Mouse (Mus musculus) lung, embryonic 14.5 days (tissue): ENCODE results near the gene Sun5. TPM values are rescaled to one million over a fixed set of nuclear protein-coding genes. Genes with fewer than 3 reads are reported as not detected.

Experiments
- ATAC-seq: fragments of 200-750 bp; cut with Nextera tagmentation; 2 replicates; pipeline ENCODE4 v1.8.0; 2017; ENCODE audit warnings: mild to moderate bottlenecking, moderate TSS enrichment, moderate library complexity; ENCODE audit not compliant: insufficient read depth
- DNase-seq: peaks from one replicate; pipeline ENCODE4 v3.0.0-alpha.2; 2015
- H3K27ac ChIP-seq: fragments of 300-500 bp; sonication (generic); 2 replicates; pipeline ENCODE4 v1.5.1; 2014; ENCODE audit warnings: low read depth, mild to moderate bottlenecking, moderate library complexity
- H3K27me3 ChIP-seq: fragments of 300-500 bp; sonication (generic); 2 replicates; pipeline ENCODE4 v1.6.1; 2014; ENCODE audit warnings: low read length, control low read depth; ENCODE audit not compliant: insufficient read depth
- H3K36me3 ChIP-seq: fragments of 300-500 bp; sonication (generic); 2 replicates; pipeline ENCODE4 v1.6.1; 2014; ENCODE audit warnings: control low read depth; ENCODE audit not compliant: insufficient read depth
- H3K4me1 ChIP-seq: fragments of 300-500 bp; sonication (generic); 2 replicates; pipeline ENCODE4 v1.6.1; 2014; ENCODE audit warnings: antibody characterized with exemption, control low read depth; ENCODE audit not compliant: insufficient read depth
- H3K4me2 ChIP-seq: fragments of 300-500 bp; sonication (generic); 2 replicates; pipeline ENCODE4 v1.6.1; 2014; ENCODE audit warnings: mild to moderate bottlenecking
- H3K4me3 ChIP-seq: fragments of 300-500 bp; sonication (generic); 2 replicates; pipeline ENCODE4 v1.5.1; 2014; ENCODE audit warnings: low read depth, low read length
- H3K9ac ChIP-seq: fragments of 300-500 bp; sonication (generic); 2 replicates; pipeline ENCODE4 v1.6.1; 2014
- H3K9me3 ChIP-seq: fragments of 300-500 bp; sonication (generic); 2 replicates; pipeline ENCODE4 v1.6.1; 2016; ENCODE audit warnings: low read depth, low read length, control low read depth
- CTCF ChIP-seq: IDR thresholded peaks from 2 replicates; pipeline ENCODE4 v1.5.1; 2016; ENCODE audit warnings: antibody characterized with exemption, low read depth
- WGBS: fragments of 180-500 bp; shearing (Covaris S2); extraction: QIAGEN DNeasy Blood & Tissue Kit; methylation state at CpG from one replicate; pipeline ENCODE4 v1.1.7; 2014; 5-methylcytosine and 5-hydroxymethylcytosine counted together
- polyA plus RNA-seq: library from polyadenylated mRNA; unstranded; fragments of >200 nt; fragmentation: Nextera tagmentation; extraction: Ambion mirVana; gene quantifications from 2 replicates; pipeline ENCODE4 v1.2.1, GENCODE M21; 2014

Gene Sun5
- not detected in 2 replicates for polyA plus RNA-seq

- H3K9ac ChIP-seq = no peak within 1 kb of the TSS
- H3K4me2 ChIP-seq = no peak within 1 kb of the TSS
- WGBS = 81% methylated on average over 4 of the region's 4 CpGs
- no peak within 1 kb of the TSS for H3K27ac ChIP-seq
- no peaks in the 10 kb centered on the region for H3K9me3 ChIP-seq
- H3K4me1 ChIP-seq = no peaks in the 10 kb centered on the region
- H3K27me3 ChIP-seq = no peaks in the 10 kb centered on the region
- ATAC-seq (no peak), DNase-seq (no peak)
- H3K4me3 ChIP-seq = no peak within 1 kb of the TSS
- no peak for TF ChIP-seq CTCF
- H3K36me3 ChIP-seq = no peaks in the 10 kb centered on the region
These were observed at the start of gene Sun5 for GRCm38 (mm10) chr2:153870984-153871383. Gene Sun5, minus strand, starts transcription at chr2:153871084.

GRCm38 (mm10) chr2:153917930-153918329 is 47.0 kb upstream of the Sun5 start, which contains the start of gene Bpifb3:
Gene Bpifb3, plus strand, starts transcription at chr2:153918230.
- no peak for ATAC-seq
- H3K36me3 ChIP-seq = no peaks in the 10 kb centered on the region
- H3K4me1 ChIP-seq = no peaks in the 10 kb centered on the region

GRCm38 (mm10) chr2:153914151-153914550 is 43.3 kb upstream of the Sun5 start:
- TF ChIP-seq CTCF = no peak
- Histone ChIP-seq H3K27ac (no peak overlapping the region), H3K4me3 (no peak overlapping the region), H3K36me3 (no peaks in the 10 kb centered on the region), H3K4me2 (no peak overlapping the region), H3K9ac (no peak overlapping the region), H3K9me3 (no peaks in the 10 kb centered on the region), H3K4me1 (no peaks in the 10 kb centered on the region), H3K27me3 (no peaks in the 10 kb centered on the region)
- DNase-seq = no peak
- ATAC-seq = no peak
- WGBS = 57% methylated on average over 5 of the region's 5 CpGs

More at GRCm38 (mm10) chr2:153917930-153918329, 47.0 kb upstream of the Sun5 start, which contains the start of gene Bpifb3:
- Histone ChIP-seq H3K4me3 (no peak within 1 kb of the TSS), H3K9me3 (no peaks in the 10 kb centered on the region), H3K9ac (no peak within 1 kb of the TSS), H3K27ac (no peak within 1 kb of the TSS), H3K4me2 (no peak within 1 kb of the TSS), H3K27me3 (no peaks in the 10 kb centered on the region)
- DNase-seq = no peak
- TF ChIP-seq CTCF = no peak
- 70% methylated on average over 8 of the region's 8 CpGs for WGBS

- no peak for TF ChIP-seq CTCF
- 85% methylated on average over 4 of the region's 4 CpGs for WGBS
- DNase-seq (no peak), ATAC-seq (no peak)
- Histone ChIP-seq H3K36me3 (no peaks in the 10 kb centered on the region), H3K27ac (no peak overlapping the region), H3K4me2 (no peak overlapping the region), H3K4me1 (no peaks in the 10 kb centered on the region), H3K9me3 (no peaks in the 10 kb centered on the region), H3K4me3 (no peak overlapping the region), H3K27me3 (no peaks in the 10 kb centered on the region), H3K9ac (no peak overlapping the region)
These were observed 35.7 kb upstream of the Sun5 start for GRCm38 (mm10) chr2:153906626-153907025.

DNA sequence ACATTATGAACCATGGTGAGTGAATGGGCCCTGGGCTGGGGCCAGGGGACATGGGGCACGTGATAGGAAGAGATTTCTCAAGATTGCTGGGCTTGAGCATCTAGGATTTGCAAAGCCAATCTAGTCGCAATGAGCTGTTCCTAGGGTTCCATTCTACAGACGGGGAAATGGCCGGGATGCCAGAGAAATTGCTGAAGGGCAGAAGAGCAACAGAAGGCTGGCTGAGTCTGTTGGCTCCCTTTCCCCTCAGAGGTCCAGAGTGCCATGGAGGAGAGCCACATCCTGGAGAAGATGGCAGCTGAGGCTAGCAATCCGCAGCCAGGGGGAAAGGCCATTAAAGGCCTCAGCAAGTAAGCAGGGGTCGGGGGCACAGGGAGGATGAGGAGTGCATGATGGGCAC is 31.8 kb upstream of the Sun5 start:
- H3K9ac ChIP-seq = no peak overlapping the region
- no peaks in the 10 kb centered on the region for H3K9me3 ChIP-seq
- no peaks in the 10 kb centered on the region for H3K36me3 ChIP-seq
- no peak overlapping the region for H3K27ac ChIP-seq
- no peak for TF ChIP-seq CTCF
- H3K4me3 ChIP-seq = no peak overlapping the region
- no peaks in the 10 kb centered on the region for H3K27me3 ChIP-seq
- H3K4me2 ChIP-seq = no peak overlapping the region
- WGBS = 80% methylated on average over 6 of the region's 6 CpGs
- H3K4me1 ChIP-seq = no peaks in the 10 kb centered on the region
- ATAC-seq (no peak), DNase-seq (no peak)

GRCm38 (mm10) chr2:153900088-153900487 is 29.2 kb upstream of the Sun5 start, which contains the start of gene Bpifb6:
Gene Bpifb6, plus strand, starts transcription at chr2:153900388.
- H3K27me3 ChIP-seq = no peaks in the 10 kb centered on the region
- no peak for DNase-seq
- no peak within 1 kb of the TSS for H3K9ac ChIP-seq
- H3K4me3 ChIP-seq = no peak within 1 kb of the TSS
- no peaks in the 10 kb centered on the region for H3K36me3 ChIP-seq
- H3K4me1 ChIP-seq = no peaks in the 10 kb centered on the region
- ATAC-seq = no peak
- no peaks in the 10 kb centered on the region for H3K9me3 ChIP-seq
- TF ChIP-seq CTCF = no peak
- H3K27ac ChIP-seq = no peak within 1 kb of the TSS
- WGBS = 69% methylated on average over 4 of the region's 4 CpGs
- no peak within 1 kb of the TSS for H3K4me2 ChIP-seq

DNA sequence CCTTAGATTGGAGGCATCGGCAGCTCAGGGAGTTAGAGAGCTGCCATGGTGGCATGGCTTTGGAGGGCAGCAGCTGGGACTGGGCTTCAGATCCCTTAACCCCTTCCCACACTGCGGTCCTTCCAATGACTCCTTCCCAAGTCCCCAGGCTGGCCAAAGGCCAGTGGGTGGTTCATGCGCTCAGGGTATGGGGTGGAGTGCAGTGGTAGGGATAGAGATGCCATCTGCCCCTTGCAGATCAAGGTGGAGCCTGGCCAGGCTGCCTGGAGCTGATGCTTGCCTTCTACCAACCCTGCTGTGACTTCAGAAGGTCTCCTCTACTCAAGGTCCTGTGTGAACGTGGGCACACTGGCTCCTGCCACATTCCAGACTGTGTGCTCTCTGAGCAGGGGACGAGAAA is 28.2 kb upstream of the Sun5 start:
- Histone ChIP-seq H3K4me1 (no peaks in the 10 kb centered on the region), H3K9ac (no peak overlapping the region), H3K4me2 (no peak overlapping the region), H3K27me3 (no peaks in the 10 kb centered on the region), H3K27ac (no peak overlapping the region), H3K36me3 (no peaks in the 10 kb centered on the region), H3K4me3 (no peak overlapping the region), H3K9me3 (no peaks in the 10 kb centered on the region)
- no peak for TF ChIP-seq CTCF
- ATAC-seq (no peak), DNase-seq (no peak)
- 74% methylated on average over 5 of the region's 5 CpGs for WGBS

DNA sequence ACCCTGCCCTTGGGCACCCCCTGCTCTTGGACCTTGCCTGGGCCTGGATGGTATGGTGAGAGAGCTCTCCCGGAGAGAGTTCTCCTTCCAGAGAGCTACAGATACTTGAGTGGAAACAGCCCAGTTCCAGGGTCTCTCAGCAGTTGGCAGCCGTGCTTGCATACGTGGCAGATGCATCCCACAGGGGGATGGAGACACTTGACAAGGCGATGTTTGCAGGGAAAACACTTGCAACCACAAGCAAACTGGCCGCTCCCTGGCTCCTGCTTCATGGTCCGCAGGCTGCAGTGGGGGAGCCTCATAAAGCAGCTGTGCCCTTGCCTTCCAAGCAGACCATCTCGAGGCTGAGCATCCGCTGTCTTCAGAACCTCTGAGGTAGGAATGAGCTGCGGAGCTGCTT is 3.9 kb upstream of the Sun5 start, which contains the start of gene Bpifb2:
Bpifb2 (plus strand) TSS at position 301 of the 400 bp plus-strand sequence.
- no peaks in the 10 kb centered on the region for H3K27me3 ChIP-seq
- H3K9ac ChIP-seq = no peak within 1 kb of the TSS
- no peaks in the 10 kb centered on the region for H3K4me1 ChIP-seq
- no peaks in the 10 kb centered on the region for H3K36me3 ChIP-seq
- WGBS = 59% methylated on average over 9 of the region's 9 CpGs
- no peak within 1 kb of the TSS for H3K4me3 ChIP-seq
- H3K4me2 ChIP-seq = no peak within 1 kb of the TSS
- ATAC-seq (no peak), DNase-seq (no peak)
- no peak within 1 kb of the TSS for H3K27ac ChIP-seq
- no peak for TF ChIP-seq CTCF
- no peaks in the 10 kb centered on the region for H3K9me3 ChIP-seq
